Mouse (Mus musculus) limb, embryonic 15.5 days (tissue): ENCODE measurements at regions not wholly inside any gene's neighbourhood (a gene's known extent, or its start where the extent isn't known, plus 50 kb on each side); places are given as distances from the start of the nearest gene placed in this dataset.

Experiments used
- ATAC-seq: fragments of 200-750 bp; cut with Nextera tagmentation; 2 replicates; pipeline ENCODE4 v1.8.0; 2017; ENCODE audit warnings: low read depth, moderate TSS enrichment; ENCODE audit not compliant: insufficient number of reproducible peaks, low FRiP score, low TSS enrichment
- H3K27ac ChIP-seq: fragments of 300-500 bp; sonication (generic); 2 replicates; pipeline ENCODE4 v1.5.1; 2015; ENCODE audit warnings: moderate library complexity, mild to moderate bottlenecking, inconsistent platforms
- H3K27me3 ChIP-seq: fragments of 300-500 bp; sonication (generic); 2 replicates; pipeline ENCODE4 v1.6.1; 2015; ENCODE audit warnings: inconsistent platforms
- H3K36me3 ChIP-seq: fragments of 300-500 bp; sonication (generic); 2 replicates; pipeline ENCODE4 v1.6.1; 2015; ENCODE audit warnings: inconsistent platforms
- H3K4me1 ChIP-seq: fragments of 300-500 bp; sonication (generic); 2 replicates; pipeline ENCODE4 v1.6.1; 2015; ENCODE audit warnings: inconsistent platforms
- H3K4me2 ChIP-seq: fragments of 300-500 bp; sonication (generic); 2 replicates; pipeline ENCODE4 v1.6.1; 2015; ENCODE audit warnings: mild to moderate bottlenecking, inconsistent platforms
- H3K4me3 ChIP-seq: fragments of 300-500 bp; sonication (generic); 2 replicates; pipeline ENCODE4 v1.5.1; 2015; ENCODE audit warnings: mild to moderate bottlenecking, inconsistent platforms
- H3K9ac ChIP-seq: fragments of 300-500 bp; sonication (generic); 2 replicates; pipeline ENCODE4 v1.6.1; 2015; ENCODE audit warnings: inconsistent platforms
- H3K9me3 ChIP-seq: fragments of 300-500 bp; sonication (generic); 2 replicates; pipeline ENCODE4 v1.6.1; 2016; ENCODE audit warnings: inconsistent platforms
- WGBS: fragments of 180-500 bp; shearing (Covaris S2); methylation state at CpG from one replicate; pipeline ENCODE4 v1.1.7; 2015; 5-methylcytosine and 5-hydroxymethylcytosine counted together

DNA sequence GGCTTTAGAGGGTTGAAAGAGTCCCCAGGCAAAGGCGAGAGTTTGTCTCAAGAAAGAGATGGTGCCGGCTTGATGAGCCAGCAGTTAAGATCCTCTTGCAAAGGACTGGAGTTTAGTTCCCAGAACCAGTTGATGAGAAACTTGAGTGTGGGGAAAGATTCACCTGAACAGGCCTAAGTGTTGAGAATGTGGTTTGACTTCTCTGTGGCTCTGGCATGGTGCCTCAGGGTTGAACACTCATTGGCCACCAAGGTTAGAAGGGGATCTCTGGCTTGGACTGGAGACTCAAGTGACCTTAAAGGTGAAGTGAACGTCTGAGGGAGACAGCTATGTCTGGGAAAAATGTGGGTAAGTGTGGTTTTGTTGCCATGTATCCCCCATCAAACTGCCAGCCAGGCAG, 142.8 kb downstream of the Inhbb start:
- WGBS, result 79% methylated on average over 3 of the region's 3 CpGs
- no peak for ATAC-seq
- H3K4me3 ChIP-seq, result no peak overlapping the region

DNA sequence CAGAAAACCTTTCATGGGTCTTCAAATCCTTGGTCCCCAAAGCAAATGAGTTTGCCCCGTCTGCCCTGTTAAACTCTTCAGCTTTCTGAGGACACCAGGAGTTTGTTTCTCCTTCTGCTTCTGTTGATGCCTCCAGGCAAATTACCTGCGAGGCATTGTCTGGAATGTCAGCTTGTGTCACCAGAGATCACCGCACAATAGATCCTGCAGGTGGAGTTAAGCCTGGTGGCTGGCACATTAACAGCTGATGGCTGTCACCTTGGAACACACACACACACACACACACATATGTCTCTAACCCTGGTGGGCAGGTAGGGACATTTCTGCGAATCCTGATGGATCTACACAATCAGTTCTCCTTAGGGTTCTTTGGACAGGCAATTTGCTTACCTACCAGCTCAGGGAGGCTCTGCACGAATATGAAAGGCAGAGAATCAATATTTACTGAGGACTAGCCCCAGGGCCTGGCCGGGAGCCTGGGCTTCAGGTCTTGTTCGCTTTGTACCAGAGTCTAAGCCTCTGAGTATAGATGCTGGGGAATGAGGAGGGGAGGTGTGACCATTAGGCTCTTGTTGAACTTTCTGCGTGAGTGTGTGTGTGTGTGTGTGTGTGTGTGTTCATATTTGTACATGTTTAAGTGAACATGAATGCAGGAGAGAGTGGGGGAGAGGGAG, 143.4 kb downstream of the Inhbb start:
- Histone ChIP-seq H3K9ac (no peak overlapping the region), H3K4me1 (no peaks in the 10 kb centered on the region), H3K27me3 (no peaks in the 10 kb centered on the region), H3K36me3 (no peaks in the 10 kb centered on the region), H3K27ac (no peak overlapping the region), H3K4me2 (no peak overlapping the region), H3K4me3 (no peak overlapping the region), H3K9me3 (no peaks in the 10 kb centered on the region)
- ATAC-seq, result no peak
- WGBS, result 78% methylated on average over 8 of the region's 8 CpGs

More for the DNA sequence above, 142.8 kb downstream of the Inhbb start:
- H3K27ac ChIP-seq, result no peak overlapping the region
- H3K4me1 ChIP-seq, result no peaks in the 10 kb centered on the region
- no peak overlapping the region for H3K9ac ChIP-seq
- H3K4me2 ChIP-seq, result no peak overlapping the region
- H3K9me3 ChIP-seq, result no peaks in the 10 kb centered on the region
- H3K27me3 ChIP-seq, result no peaks in the 10 kb centered on the region
- H3K36me3 ChIP-seq, result no peaks in the 10 kb centered on the region

DNA sequence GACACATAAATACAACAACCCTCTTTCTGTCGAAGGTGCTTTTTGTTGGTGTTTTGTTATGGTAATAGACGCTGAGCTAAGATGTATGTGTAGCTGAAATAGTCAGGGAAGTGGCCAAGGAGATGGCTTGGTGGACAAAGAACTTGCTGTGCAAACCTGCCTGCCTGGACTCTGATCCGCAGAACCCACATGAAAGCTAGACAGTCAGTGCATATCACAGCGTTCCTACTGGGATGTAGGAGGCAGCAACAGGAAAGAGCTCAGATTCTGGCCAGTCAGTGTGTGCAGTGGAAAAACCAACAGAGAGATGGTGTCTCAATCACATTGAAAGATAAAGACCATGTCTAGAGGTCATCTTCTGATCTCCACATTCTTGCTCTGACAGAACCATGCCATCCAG, 144.1 kb downstream of the Inhbb start:
- no peak overlapping the region for H3K27ac ChIP-seq
- H3K9me3 ChIP-seq, result no peaks in the 10 kb centered on the region
- H3K4me3 ChIP-seq, result no peak overlapping the region
- no peak overlapping the region for H3K4me2 ChIP-seq
- no peaks in the 10 kb centered on the region for H3K4me1 ChIP-seq
- no peaks in the 10 kb centered on the region for H3K27me3 ChIP-seq
- no peak overlapping the region for H3K9ac ChIP-seq
- no peaks in the 10 kb centered on the region for H3K36me3 ChIP-seq
- ATAC-seq, result no peak
- WGBS, result 82% methylated on average over 4 of the region's 4 CpGs

DNA sequence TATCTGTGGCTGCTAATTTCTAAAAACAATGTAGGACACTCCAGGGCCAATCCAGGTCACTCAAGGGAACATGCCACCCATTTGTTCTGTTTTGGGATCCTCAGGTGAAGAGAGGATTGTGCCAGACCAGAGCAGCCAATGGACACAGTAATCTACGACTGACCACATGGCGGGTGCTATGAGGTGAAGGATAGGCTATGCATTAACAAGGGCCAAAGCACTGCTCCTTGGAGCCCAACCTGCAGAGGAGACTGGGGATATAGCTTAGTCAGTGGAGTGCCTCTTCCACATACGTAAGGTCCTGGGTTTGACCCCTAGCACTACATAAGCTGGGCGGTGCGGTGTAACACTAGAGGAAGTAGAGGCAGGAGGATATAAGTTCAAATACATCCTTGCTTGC, 156.0 kb downstream of the Inhbb start:
- Histone ChIP-seq H3K36me3 (no peaks in the 10 kb centered on the region), H3K27ac (no peak overlapping the region), H3K4me2 (no peak overlapping the region), H3K9me3 (no peaks in the 10 kb centered on the region), H3K9ac (no peak overlapping the region), H3K27me3 (no peaks in the 10 kb centered on the region), H3K4me1 (no peaks in the 10 kb centered on the region), H3K4me3 (no peak overlapping the region)
- no peak for ATAC-seq
- 90% methylated on average over 5 of the region's 5 CpGs for WGBS

DNA sequence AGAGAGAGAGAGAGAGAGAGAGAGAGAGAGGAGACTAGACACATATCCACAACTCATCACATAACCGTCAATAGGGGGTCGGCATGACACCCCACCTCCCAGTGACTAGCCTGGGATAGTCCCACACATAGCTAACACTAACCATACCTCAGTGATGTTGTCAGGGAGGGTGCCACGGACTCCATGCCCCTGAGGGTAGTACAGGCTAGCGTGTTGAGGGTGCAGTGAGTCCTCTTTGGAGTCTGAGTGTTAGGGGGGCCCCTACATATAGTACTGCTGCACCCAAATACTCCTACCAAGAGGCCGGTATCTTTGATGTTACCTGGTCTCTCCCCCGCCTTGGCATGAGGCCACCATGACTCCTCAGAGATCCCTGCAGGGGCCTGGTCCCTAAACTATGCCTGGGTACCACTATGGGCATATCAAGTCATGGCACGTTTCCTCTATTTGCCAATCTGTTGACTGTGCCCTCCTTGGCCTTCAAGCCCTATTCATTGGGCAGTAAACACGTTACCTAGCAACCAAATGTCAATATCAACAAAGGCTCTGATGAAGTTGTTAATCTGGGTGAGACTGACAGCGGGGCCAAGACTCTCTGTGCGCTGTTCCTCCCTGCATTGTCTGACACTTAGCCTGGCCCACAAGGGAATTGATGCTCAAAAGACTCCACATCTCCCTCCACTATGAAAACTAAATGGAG, 156.7 kb downstream of the Inhbb start:
- ATAC-seq, result no peak
- Histone ChIP-seq H3K27me3 (no peaks in the 10 kb centered on the region), H3K9me3 (no peaks in the 10 kb centered on the region)

DNA sequence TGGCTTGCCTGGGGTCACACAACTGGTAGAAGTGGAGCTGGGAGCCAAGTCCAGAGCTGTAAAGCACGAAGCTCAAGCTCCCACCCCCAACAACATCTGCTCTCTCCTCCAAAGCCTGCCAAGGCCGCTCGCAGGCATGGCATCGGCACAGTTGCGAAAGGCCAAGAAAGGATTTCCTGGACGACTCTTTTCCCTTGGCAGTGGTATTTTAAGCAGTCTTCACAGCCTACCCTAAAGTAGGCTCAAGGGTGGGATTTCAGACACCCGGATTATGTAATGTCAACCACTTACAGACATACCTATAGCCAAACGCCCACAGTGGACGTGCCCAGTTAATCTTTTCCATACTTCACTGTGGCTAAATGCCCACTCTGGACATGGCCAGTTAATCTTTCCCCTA, 162.6 kb downstream of the Inhbb start:
- ATAC-seq, result peak; percentile 70

More for the DNA sequence above, 156.7 kb downstream of the Inhbb start:
- Histone ChIP-seq H3K27ac (no peak overlapping the region), H3K4me1 (no peaks in the 10 kb centered on the region), H3K9ac (no peak overlapping the region), H3K4me3 (no peak overlapping the region), H3K4me2 (no peak overlapping the region), H3K36me3 (no peaks in the 10 kb centered on the region)
- whole genome bisulfite sequencing, result 73% methylated on average over 10 of the region's 10 CpGs

DNA sequence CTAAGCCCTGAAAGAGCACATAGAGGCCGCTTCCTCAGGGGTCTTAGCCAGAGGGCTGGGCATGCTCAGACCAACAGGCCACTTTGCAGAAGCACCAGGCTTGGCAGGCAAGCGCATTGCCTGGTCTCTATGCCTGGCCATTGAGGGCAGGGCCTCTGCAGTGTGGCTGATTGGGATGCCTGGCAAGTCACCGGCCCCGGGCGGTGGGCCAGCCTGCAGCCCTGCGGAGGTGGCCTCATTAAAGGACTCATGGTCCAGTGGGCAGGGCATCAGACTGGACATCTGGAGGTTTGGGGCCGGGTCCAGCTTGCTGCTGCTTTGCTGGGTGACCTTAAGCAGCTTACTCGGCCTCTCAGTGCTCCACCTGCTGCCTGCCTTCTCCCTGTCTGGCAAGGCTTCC, 165.3 kb downstream of the Inhbb start:
- Histone ChIP-seq H3K4me3 (no peak overlapping the region), H3K36me3 (no peaks in the 10 kb centered on the region), H3K9me3 (no peaks in the 10 kb centered on the region), H3K9ac (no peak overlapping the region), H3K4me2 (no peak overlapping the region), H3K4me1 (0 out of 2 replicates have a peak, but pooled peaks cover 5% of the 10 kb centered on the region), H3K27ac (no peak overlapping the region), H3K27me3 (no peaks in the 10 kb centered on the region)
- 77% methylated on average over 8 of the region's 8 CpGs for WGBS
- ATAC-seq, result no peak

More for the DNA sequence above, 162.6 kb downstream of the Inhbb start:
- H3K9me3 ChIP-seq, result no peaks in the 10 kb centered on the region
- 60% methylated on average over 9 of the region's 9 CpGs for WGBS
- no peak overlapping the region for H3K4me3 ChIP-seq
- H3K4me1 ChIP-seq, result 0 out of 2 replicates have a peak, but pooled peaks cover 3% of the 10 kb centered on the region
- no peaks in the 10 kb centered on the region for H3K36me3 ChIP-seq
- H3K27me3 ChIP-seq, result no peaks in the 10 kb centered on the region
- H3K27ac ChIP-seq, result no peak overlapping the region
- H3K9ac ChIP-seq, result no peak overlapping the region
- no peak overlapping the region for H3K4me2 ChIP-seq

DNA sequence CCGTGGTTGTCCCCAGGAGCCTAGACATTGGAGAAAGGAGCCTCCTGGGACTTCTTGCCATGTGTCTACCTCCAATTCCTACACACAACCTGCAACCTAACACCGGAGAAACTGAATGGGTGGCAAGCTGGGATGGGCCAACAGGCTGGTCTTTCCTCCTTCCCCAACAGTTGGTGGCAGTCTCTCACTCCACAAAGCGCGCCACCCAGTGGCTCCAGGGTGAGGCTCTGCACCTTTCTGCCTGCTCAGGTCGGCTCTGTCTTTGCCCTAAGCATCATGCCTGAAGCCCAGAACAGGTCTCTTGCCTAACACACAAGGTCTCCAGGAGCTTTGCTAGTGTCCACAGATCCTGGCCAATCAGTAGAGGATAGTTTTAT, 166.0 kb downstream of the Inhbb start:
- no peak overlapping the region for H3K4me3 ChIP-seq
- H3K4me1 ChIP-seq, result 0 out of 2 replicates have a peak, but pooled peaks cover 5% of the 10 kb centered on the region
- no peak for ATAC-seq
- H3K9me3 ChIP-seq, result no peaks in the 10 kb centered on the region
- H3K4me2 ChIP-seq, result no peak overlapping the region
- no peaks in the 10 kb centered on the region for H3K27me3 ChIP-seq
- H3K9ac ChIP-seq, result no peak overlapping the region
- H3K36me3 ChIP-seq, result no peaks in the 10 kb centered on the region
- WGBS, result 52% methylated on average over 5 of the region's 5 CpGs
- H3K27ac ChIP-seq, result no peak overlapping the region

DNA sequence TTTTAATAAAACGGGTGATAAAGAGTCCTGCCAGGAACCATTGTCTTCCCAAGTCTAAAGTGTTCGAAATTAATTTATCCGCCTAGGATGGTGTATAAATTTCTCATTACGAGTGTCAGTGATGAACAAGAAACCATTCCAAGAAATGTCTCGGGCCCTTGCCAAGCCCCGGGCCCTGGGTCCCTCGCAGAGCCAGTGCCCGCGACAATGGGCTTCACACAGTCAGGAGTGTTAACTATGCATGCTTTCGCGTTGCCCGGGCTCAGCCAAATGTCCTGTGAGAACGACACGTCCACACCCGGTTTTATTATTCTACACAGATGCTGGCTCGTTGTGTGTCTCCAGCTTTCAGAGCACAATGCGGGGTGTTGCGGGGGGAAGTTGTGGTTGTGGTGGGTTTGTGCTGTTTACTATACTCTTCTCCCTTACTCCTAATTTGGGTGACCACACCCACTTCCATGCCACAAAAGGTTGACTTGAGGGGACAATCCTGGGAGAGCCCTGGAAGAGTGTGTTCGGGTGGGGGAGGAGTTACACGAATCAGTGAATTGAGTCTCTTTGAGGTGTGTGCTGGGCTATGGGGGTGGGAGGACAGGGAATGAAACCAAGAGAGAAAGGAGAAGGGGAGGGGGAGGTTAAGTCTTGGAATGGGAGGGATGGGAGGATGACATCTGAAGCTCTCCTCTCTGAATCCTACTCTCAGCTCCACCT, 166.5 kb downstream of the Inhbb start:
- Histone ChIP-seq H3K36me3 (no peaks in the 10 kb centered on the region), H3K27ac (no peak overlapping the region), H3K27me3 (no peaks in the 10 kb centered on the region), H3K4me1 (0 out of 2 replicates have a peak, but pooled peaks cover 5% of the 10 kb centered on the region), H3K4me3 (no peak overlapping the region), H3K4me2 (no peak overlapping the region), H3K9me3 (no peaks in the 10 kb centered on the region), H3K9ac (no peak overlapping the region)
- no peak for ATAC-seq
- WGBS, result 78% methylated on average over 20 of the region's 20 CpGs

DNA sequence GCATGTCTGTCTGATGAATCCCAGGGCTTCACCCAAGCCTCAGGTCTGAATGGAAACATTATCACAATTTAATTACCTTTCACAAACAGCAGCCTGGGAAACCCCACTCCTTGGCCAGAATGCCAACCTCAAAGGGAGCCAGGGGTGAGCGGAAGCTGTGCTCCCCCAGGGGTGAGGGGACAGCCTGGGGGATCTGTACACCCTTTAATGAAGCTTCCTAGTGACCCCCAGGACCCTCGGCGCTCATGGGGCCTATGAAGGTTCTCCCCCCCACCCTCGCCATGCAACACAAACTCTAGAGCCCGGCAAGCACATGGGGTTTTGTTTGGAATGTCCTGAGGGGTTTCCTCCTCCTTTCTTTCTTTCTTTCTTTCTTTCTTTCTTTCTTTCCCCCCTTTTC, 167.1 kb downstream of the Inhbb start:
- no peaks in the 10 kb centered on the region for H3K36me3 ChIP-seq
- 85% methylated on average over 5 of the region's 5 CpGs for WGBS
- H3K4me1 ChIP-seq, result 0 out of 2 replicates have a peak, but pooled peaks cover 3% of the 10 kb centered on the region
- no peak overlapping the region for H3K9ac ChIP-seq
- no peaks in the 10 kb centered on the region for H3K27me3 ChIP-seq
- ATAC-seq, result no peak
- no peak overlapping the region for H3K27ac ChIP-seq
- no peak overlapping the region for H3K4me2 ChIP-seq
- H3K4me3 ChIP-seq, result no peak overlapping the region
- H3K9me3 ChIP-seq, result no peaks in the 10 kb centered on the region

DNA sequence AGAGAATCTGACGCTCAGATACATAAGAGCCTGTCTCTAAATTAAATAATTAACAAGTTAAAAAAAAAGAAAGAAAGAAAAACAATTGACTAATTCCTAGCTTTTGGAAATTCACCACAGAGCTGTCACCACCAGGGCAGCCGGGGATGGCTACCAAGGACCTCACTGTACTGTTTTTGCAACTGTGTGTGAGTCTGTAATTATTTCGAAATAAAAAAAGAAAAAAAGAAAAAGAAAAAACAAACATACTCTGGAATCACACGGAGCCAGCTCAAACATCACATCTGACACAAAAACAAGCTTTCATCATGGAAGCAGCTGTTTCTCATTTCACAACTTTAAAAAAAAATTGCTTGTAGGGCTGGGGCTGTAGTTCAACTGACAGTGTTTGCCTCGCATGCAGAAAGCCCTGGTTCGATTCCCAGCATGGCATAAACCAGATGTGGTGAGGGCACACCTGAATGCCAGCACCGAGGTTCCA, 168.6 kb downstream of the Inhbb start:
- Histone ChIP-seq H3K4me1 (0 out of 2 replicates have a peak, but pooled peaks cover 2% of the 10 kb centered on the region), H3K36me3 (no peaks in the 10 kb centered on the region), H3K27me3 (no peaks in the 10 kb centered on the region), H3K4me3 (no peak overlapping the region), H3K4me2 (no peak overlapping the region), H3K9ac (no peak overlapping the region), H3K27ac (no peak overlapping the region), H3K9me3 (no peaks in the 10 kb centered on the region)
- no peak for ATAC-seq
- WGBS, result 47% methylated on average over 7 of the region's 7 CpGs

DNA sequence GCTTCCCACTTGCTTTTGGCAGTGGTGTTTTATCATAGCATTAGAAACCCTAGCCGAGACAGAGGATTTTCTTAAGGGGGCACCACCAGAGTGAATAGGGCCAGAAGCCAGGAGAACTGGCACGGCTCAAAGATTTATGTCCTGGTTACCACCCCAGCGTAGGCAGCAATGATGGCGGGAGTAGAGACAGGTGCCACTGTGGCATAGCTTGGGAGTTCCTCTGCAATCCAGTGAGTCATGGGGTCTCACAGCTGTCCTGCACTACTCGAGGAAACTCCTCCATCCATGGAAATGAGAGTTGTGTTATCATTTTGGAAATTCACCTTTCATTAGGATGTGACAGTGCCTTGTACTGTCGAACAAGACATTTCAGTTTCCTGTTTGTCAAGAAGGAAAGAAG, 169.6 kb downstream of the Inhbb start:
- H3K9ac ChIP-seq, result no peak overlapping the region
- no peak overlapping the region for H3K27ac ChIP-seq
- H3K4me2 ChIP-seq, result no peak overlapping the region
- no peak overlapping the region for H3K4me3 ChIP-seq
- H3K36me3 ChIP-seq, result no peaks in the 10 kb centered on the region
- 80% methylated on average over 6 of the region's 6 CpGs for WGBS
- H3K9me3 ChIP-seq, result no peaks in the 10 kb centered on the region
- no peaks in the 10 kb centered on the region for H3K27me3 ChIP-seq
- ATAC-seq, result no peak
- 0 out of 2 replicates have a peak, but pooled peaks cover 2% of the 10 kb centered on the region for H3K4me1 ChIP-seq
